Mouse (Mus musculus): ENCODE data around the gene Tat.

The Tat gene

GRCm38 (mm10) chr8:109990224-109990623 lies at the start of gene Tat:
Gene Tat, plus strand, starts transcription at chr8:109990437.
- DNase-seq (ENCODE audit: low spot score in 2 of 2), result no peak

- no peak for DNase-seq (ENCODE audit: low spot score in 2 of 2)
Observed at GRCm38 (mm10) chr8:109941606-109942360, 48.5 kb upstream of the Tat start.

- no peak for DNase-seq (ENCODE audit: low spot score in 2 of 2)
Observed at GRCm38 (mm10) chr8:109945153-109945632, 45.0 kb upstream of the Tat start.

GRCm38 (mm10) chr8:109945694-109946093 lies 44.5 kb upstream of the Tat start:
- DNase-seq (ENCODE audit: low spot score in 2 of 2), result no peak

GRCm38 (mm10) chr8:109946272-109946671 lies 44.0 kb upstream of the Tat start:
- no peak for DNase-seq (ENCODE audit: low spot score in 2 of 2)

- no peak for DNase-seq (ENCODE audit: low spot score in 2 of 2)
Observed at GRCm38 (mm10) chr8:109947447-109948284, 42.6 kb upstream of the Tat start.

GRCm38 (mm10) chr8:109948285-109948564 lies 42.0 kb upstream of the Tat start:
- no peak for DNase-seq (ENCODE audit: low spot score in 2 of 2)

- no peak for DNase-seq (ENCODE audit: low spot score in 2 of 2)
Observed at GRCm38 (mm10) chr8:109952171-109952570, 38.1 kb upstream of the Tat start.

GRCm38 (mm10) chr8:109954486-109954948 lies 35.7 kb upstream of the Tat start:
- no peak for DNase-seq (ENCODE audit: low spot score in 2 of 2)

GRCm38 (mm10) chr8:109957167-109958028 lies 32.8 kb upstream of the Tat start:
- DNase-seq (ENCODE audit: low spot score in 2 of 2), result no peak

GRCm38 (mm10) chr8:109958036-109958655 lies 32.1 kb upstream of the Tat start:
- no peak for DNase-seq (ENCODE audit: low spot score in 2 of 2)

- DNase-seq (ENCODE audit: low spot score in 2 of 2), result no peak
Observed at GRCm38 (mm10) chr8:109959112-109959511, 31.1 kb upstream of the Tat start.

GRCm38 (mm10) chr8:109961693-109962367 lies 28.4 kb upstream of the Tat start, which contains the start of gene Marveld3:
Gene Marveld3, minus strand, starts transcription at chr8:109962203.
- DNase-seq (ENCODE audit: low spot score in 2 of 2), result no peak

- DNase-seq (ENCODE audit: low spot score in 2 of 2), result no peak
Observed at GRCm38 (mm10) chr8:109962896-109963295, 27.3 kb upstream of the Tat start.

- no peak for DNase-seq (ENCODE audit: low spot score in 2 of 2)
Observed at GRCm38 (mm10) chr8:109963421-109963820, 26.8 kb upstream of the Tat start.

GRCm38 (mm10) chr8:109964106-109964505 lies 26.1 kb upstream of the Tat start:
- DNase-seq (ENCODE audit: low spot score in 2 of 2), result no peak

GRCm38 (mm10) chr8:109968837-109969236 lies 21.4 kb upstream of the Tat start:
- DNase-seq (ENCODE audit: low spot score in 2 of 2), result no peak

- DNase-seq (ENCODE audit: low spot score in 2 of 2), result no peak
Observed at GRCm38 (mm10) chr8:109970323-109970722, 19.9 kb upstream of the Tat start.

- no peak for DNase-seq (ENCODE audit: low spot score in 2 of 2)
Observed at GRCm38 (mm10) chr8:109972901-109973300, 17.3 kb upstream of the Tat start.

GRCm38 (mm10) chr8:109979339-109979738 lies 10.9 kb upstream of the Tat start:
- no peak for DNase-seq (ENCODE audit: low spot score in 2 of 2)
